Mouse (Mus musculus) spleen, adult 12 weeks (tissue): ENCODE results near the gene Lhfpl4.

Experiments used
- DNase-seq: peaks from one replicate; pipeline ENCODE4 v3.0.0; 2022; ENCODE audit warnings: low spot score

Gene Lhfpl4

DNA sequence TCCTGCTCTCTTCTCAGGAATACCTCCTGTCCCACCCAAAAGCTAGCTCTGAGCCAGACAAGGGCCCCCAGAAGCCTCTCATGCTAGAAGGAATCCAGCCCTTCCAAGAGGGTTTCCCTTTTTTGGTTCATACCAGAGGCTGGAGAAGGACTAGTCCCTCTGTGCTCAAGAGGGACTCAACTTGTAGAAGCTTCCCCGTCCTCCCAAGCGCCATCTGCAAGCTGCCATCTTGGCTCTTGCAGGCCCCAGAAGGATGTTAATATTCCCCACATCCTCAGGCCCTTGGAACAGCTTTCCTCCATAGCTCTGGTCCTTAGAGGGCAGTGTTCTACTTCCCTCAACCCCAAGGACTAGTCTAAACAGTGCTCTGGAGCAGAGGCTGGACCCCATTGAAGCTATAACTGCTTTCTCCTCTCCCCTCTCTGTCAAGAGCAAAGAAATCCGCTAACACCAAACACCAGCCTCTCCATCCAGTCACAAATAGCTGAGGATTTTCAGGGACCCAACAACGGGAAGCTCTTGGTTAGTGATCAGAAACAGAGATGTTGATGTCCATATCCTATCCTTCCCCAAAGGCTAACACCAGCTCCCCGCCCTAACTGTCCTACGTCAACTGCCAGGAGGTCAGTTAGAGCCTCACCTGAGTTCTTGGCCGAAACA, 26.7 kb downstream of the Lhfpl4 start:
- DNase-seq: no peak

DNA sequence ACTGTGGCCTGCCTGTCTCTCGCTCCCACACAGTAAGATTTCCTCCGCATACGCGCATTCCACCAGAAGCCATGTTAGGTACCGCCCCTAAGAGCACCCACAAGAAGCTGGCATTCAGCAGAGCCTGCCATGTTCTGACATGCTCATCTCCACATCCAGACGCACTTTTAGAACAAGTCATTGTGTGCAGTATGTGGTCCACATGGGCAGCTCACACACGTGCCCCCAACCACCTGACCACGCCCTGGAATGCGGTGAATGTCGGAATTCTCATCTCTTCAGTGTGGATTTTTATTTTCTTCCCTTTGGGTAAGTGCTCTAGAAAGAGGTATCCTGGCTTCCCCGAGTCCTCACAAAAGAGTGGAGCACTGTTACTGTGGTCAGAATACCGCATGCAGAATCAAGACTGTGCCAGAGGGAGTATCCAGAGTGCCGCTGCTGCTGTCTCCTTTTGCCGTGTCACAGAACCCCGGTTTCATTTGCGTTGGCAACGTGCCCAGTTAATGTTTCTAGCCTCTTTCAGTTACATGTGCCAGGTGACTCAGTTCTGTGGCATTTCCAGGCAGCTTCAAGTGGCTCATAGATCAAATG, 28.4 kb downstream of the Lhfpl4 start:
- DNase-seq: no peak

DNA sequence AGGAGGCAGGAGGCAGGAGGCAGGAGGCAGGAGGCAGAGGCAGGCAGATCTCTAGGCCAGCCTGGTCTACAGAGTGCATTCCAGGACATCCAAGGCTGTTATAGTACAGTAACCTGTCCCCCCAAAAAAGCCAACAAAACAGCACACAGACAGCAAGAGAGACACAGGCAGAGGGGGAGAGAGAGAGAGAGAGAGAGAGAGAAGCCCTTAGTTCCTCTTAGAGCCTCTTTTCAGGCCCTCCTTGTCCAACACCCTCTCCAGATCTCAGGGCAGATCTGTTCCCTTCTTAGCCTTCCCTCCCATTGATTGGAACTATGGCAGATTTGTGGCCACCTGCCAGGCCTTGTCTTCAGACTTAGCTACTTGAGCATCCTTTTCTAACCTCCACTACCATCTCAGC, 31.7 kb downstream of the Lhfpl4 start:
- no peak for DNase-seq

DNA sequence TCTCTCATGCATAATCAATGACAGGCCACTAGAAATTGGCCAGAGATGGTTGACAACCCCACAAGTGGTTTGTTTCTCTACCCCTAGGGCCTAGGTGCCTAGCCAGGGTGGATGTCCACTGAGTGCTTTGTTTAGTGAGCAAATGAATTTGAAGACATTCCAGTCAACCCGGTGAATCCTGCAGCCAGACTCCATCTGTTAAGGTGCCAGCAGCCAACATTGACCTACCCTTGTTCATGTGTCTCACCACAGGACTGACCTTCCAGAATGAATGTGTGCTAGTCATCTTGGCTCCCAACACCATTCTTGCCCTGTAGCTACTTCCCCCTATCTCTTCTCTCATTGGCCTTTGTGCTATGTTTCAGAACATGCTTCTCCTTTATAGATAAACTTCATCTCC, 33.2 kb downstream of the Lhfpl4 start:
- DNase-seq: no peak

DNA sequence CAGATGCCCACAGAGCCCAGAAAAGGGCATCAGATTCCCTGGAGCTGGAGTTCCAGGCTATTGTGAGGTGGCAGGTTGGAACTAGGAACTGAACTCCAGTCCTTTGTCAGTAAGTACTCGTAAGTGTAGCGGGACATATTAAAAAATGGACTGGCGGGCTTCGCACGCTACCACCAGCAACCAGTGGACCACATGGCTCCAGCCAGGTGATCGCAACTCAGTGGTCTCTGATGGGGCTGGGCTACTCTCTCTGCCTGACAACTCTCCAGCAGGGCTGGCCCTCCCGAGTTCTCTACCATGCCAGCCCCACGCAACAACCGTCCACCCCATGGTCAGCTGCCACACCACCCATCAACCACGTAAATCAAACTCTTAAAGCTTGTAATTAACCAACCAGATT, 35.1 kb downstream of the Lhfpl4 start:
- no peak for DNase-seq

DNA sequence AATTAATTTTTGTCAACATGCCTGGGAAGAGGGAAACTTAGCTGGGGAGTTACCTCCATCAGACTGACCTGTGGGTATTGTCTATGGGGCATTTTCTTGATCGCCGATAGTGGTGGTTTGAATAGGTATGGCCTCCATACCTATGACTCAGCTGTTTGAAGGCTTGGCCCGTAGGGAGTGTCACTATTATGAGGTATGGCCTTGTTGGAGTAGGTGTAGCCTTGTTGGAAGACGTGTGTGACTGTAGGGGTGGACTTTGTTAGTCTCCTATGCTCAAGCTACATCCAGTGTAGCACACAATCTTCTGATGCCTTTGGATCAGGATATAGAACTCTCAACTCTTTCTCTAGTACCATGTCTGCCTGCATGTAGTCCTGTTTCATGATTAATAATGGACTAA, 39.1 kb downstream of the Lhfpl4 start:
- no peak for DNase-seq

DNA sequence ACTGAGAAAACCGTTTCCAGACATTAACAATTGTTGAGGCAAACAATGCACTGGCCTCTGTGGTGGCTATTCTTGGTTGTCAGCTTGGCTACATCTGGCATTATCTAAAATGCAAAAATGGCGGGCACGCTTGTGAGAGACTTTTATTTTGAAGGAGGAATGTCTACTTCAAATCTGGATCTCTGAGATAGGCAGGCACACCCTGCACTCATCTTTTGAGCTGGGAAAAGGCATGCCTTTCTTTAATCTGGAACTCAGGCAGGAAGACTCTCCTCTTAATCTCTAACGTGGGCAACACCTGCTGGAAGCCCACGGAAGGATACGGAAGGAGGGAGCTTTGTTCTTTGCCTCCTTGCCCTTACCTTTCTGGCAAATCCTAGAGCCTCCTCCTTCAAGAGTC, 40.3 kb downstream of the Lhfpl4 start:
- DNase-seq: no peak

DNA sequence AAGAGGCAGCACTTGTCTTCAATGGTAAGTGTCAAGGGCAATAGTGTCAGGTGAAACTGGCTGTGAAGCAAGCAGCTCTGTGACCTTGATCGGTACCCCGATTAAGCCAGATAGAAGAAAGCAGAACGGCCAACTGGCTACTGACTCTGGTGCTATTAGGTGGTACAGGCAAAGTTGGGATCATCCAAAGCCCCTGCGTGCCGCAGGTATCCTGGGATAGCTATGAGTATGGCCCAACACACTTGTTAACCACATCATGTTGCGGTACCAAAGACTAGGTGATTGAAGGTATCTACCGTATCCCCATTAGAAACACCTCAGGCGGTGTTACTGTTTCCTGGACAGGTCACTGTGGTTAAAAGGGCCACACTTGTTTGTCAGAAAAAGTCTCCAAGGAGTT, 41.1 kb downstream of the Lhfpl4 start:
- DNase-seq: no peak

DNA sequence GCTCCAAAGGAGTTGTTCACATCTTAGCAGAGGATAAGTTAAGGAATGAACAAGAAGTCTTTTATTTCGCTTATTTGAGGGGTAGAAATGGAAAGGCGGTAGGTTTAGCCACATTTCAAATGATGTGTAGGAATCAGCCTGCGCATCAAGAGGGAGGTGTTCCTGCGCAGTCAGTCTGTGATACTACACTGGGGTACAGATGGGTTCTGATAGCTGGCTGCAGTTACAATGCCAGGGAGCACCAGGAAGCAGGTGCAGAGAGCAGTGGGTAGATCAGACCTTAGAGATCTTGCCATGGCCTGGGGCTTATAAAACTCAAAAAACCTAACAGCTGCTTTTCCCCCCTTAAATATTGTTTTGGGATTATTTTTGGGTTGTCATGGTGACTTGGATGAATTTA, 49.9 kb downstream of the Lhfpl4 start:
- no peak for DNase-seq

DNA sequence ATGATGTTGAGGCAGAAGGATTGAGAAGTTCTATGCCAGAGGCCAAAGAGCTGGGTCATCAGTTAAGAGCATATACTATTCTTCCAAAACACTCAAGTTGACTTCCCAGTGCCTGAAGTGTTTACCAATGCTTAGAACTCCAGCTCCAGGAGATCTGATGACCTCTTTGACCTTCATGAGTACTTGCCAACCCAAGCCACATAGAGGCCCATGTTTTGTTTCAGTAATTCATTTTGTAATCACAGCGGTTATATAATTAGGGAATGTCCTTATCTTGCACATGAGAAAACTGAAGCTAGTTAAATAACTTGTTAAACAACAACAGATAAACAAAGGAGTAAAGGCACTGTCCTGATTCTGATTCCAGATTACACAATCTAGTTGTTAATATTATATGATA, 50.4 kb downstream of the Lhfpl4 start:
- DNase-seq: no peak

DNA sequence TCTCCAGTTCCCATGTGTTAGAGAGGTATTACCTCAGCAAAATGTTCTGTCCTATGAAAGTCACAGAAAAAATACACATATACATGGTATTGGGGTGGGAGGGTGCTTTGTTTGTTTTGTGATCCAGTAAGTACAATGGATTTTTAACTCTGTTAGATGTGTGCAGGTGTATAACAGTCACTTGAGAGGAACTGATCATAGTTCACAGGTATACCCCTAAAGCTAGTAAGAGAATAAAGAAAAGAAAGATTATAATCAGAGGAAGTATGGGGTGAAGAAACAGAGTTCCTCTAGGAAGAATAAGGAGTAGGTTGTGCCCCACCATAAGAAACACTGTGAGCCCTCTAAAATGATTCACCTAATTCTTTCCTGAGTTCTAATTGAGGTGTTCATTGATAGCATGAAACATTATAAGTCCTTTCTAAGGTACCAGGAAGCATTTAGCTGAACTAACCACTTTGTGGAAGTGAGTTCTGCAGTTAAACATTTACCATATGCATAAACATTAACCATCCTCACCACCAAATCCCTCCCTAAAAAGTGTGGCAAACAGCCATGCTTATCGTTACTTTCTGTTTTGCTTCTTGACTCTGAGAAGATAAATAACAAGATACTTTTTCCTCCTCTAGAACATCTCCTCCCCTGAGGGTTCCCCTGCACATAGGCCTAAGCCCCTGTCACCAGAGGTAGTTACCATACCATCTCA, 53.6 kb downstream of the Lhfpl4 start:
- no peak for DNase-seq

DNA sequence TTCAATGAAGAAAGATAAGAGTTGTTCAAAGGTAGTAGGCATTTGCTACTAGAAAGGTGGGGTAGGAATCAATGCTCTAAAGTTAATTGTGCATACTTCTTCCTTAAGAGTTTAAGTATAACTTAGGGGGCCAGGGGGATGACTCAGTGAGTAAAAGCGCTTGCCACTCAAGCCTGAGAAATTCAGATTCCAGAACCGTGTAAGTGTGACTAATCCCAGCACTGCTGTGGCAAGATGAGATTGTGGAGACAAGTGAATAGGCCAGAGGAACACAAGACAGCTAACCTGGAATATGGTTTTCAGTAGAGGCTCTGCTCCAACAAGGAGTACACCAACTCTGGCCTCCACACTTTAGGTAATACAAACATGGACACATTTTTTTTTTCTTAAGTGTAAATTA, 61.8 kb downstream of the Lhfpl4 start:
- DNase-seq: no peak

DNA sequence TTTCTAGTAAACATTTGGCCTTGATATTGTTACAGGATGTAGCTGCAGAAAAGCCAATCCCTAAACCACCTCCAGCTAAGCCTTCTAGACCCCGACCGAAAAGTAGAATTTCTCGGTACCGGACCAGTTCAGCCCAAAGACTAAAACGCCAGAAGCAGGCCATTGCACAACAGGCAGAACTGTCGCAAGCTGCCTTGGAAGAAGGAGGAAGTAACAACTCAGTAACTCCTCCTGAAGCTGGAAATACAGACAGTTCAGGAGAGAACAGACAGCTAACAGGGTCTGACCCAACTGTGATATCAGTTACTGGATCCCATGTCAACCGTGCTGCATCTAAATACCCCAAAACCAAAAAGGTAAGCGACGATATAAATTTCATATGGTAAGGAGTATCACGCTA, 74.4 kb downstream of the Lhfpl4 start:
- no peak for DNase-seq
